Mouse (Mus musculus) left cerebral cortex, postnatal 10 days (tissue): ENCODE measurements around the gene Atf6. TPM values are rescaled to one million over a fixed set of nuclear protein-coding genes. Genes with fewer than 3 reads are reported as not detected.

ENCODE experiments used
- total RNA-seq, 2 experiments: library from RNA; stranded (reverse); gene quantifications; 2 replicates each; pipeline ENCODE4 v1.2.3; 2021

Gene Atf6
- total RNA-seq, 2 experiments from 2014 or later: 19.9 to 20.9 TPM

Other genes with a start within 250 kb of the Atf6 start
- gene Olfml2b, start 223.2 kb downstream of the Atf6 start, total RNA-seq: 1 to 10 TPM; 5.5 to 5.9 TPM
- under 1 TPM; 0.45 to 0.58 TPM for gene Gm26620, start 17.3 kb upstream of the Atf6 start, total RNA-seq
- gene Dusp12, start 17.8 kb upstream of the Atf6 start, total RNA-seq: 10 to 100 TPM; 14.9 to 20.4 TPM
- under 1 TPM; 0.26 to 0.65 TPM for gene Fcrlb, start 45.2 kb upstream of the Atf6 start, total RNA-seq
- gene Fcrla, start 59.8 kb upstream of the Atf6 start, total RNA-seq: not detected
- 1 to 10 TPM; 3.8 to 5.4 TPM for gene Fcgr2b, start 108.8 kb upstream of the Atf6 start, total RNA-seq
- not detected for gene Fcgr4, start 151.1 kb upstream of the Atf6 start, total RNA-seq
- 10 to 100 TPM; 12.5 to 14.2 TPM for gene Fcgr3, start 197.2 kb upstream of the Atf6 start, total RNA-seq
- gene Cfap126, start 246.1 kb upstream of the Atf6 start, total RNA-seq: under 1 TPM; 0.34 to 0.69 TPM